Comparison of ENCODE assay signal across 26 mouse cellular contexts in the genomic region with DNA sequence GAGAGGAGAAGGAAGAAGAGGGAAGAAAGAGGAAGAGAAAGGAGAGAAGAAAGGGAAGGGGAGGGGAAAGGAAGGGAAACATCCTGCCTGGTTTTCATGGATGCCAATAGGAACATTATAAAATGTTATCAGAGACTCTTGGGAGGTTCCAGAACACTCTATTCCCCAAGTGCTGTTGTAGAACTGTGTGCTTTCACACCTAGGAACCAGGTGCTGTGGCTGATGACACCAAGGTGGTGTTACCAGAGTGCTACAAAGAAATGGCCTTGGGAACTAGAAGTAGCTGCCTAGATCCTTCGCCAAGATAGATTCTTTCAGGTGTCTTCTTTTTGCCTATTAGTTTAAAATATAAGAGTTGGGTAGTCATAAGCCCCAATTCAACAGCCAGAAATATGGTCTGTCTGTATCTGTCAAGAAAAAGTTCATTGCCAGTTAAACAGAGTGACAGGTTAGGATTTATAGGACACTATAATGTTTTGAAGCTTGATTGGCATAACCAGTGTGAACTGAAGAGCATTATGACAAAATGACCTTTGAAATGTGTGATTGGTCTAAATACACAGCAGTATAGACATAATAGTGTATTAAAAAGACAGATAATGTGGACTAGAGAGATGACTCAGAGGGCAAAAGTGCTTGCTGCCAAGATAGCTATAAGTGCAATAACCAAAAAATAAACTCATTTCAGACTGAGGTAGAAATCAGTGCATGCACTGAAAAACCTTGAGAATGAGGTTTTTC. TPM values are rescaled to one million over a fixed set of nuclear protein-coding genes. Genes with fewer than 3 reads are reported as not detected.
DNase-seq lines count a peak whose midpoint lies in the region; ATAC-seq and TF ChIP-seq lines count a peak whose summit lies in the region.
"Had no signal": no experiment of that assay in that cellular context is flagged by ENCODE, and none has a peak within 500 bp of the region (broad histone marks: within the 10 kb centered on the region; RNA-seq: fewer than 3 reads in every experiment).

No protein-coding gene starts in this region.

- no peak overlapping the region for H3K9ac ChIP-seq in intestine, postnatal 0 days (ENCODE audit: low read depth, low read length)
- H3K9ac ChIP-seq in neural tube, embryonic 15.5 days (replicated peaks): no peak overlapping the region
- H3K9ac ChIP-seq: embryonic facial prominence, embryonic 12.5 days; embryonic facial prominence, embryonic 15.5 days; forebrain, postnatal 0 days; heart, embryonic 13.5 days; hindbrain, embryonic 14.5 days had no signal

- H3K4me3 ChIP-seq in bone marrow macrophage, adult 2 months (ENCODE audit: insufficient read depth, low read length): no peak overlapping the region
- no peak overlapping the region for H3K4me3 ChIP-seq in intestine, postnatal 0 days (ENCODE audit: low read depth, low read length)
- no peak overlapping the region for H3K4me3 ChIP-seq in neural tube, embryonic 15.5 days (replicated peaks)
- H3K4me3 ChIP-seq: embryonic facial prominence, embryonic 12.5 days; embryonic facial prominence, embryonic 15.5 days; heart, adult 2 months; heart, embryonic 10.5 days; heart, embryonic 13.5 days had no signal

- peak overlapping the region; percentile 50; the same call in 1 of the 2 replicates for H3K27ac ChIP-seq in bone marrow macrophage, adult 2 months (ENCODE audit: insufficient read depth, low read depth, low read length)
- H3K27ac ChIP-seq in intestine, postnatal 0 days (ENCODE audit: low read depth, low read length): peak overlapping the region; percentile 69
- 0 out of 2 replicates have a peak overlapping the region, but pooled peaks have one; percentile 23 for H3K27ac ChIP-seq in neural tube, embryonic 15.5 days (replicated peaks)
- H3K27ac ChIP-seq: embryonic facial prominence, embryonic 12.5 days; embryonic facial prominence, embryonic 15.5 days; heart, adult 2 months; heart, embryonic 10.5 days; heart, embryonic 13.5 days; hindbrain, postnatal 0 days had no signal

- WGBS in intestine, postnatal 0 days: 51% methylated on average over 1 of the region's 1 CpGs
- 85% methylated on average over 1 of the region's 1 CpGs for WGBS in neural tube, embryonic 15.5 days

- DNase-seq in NIH3T3 (ENCODE audit: low read depth): peak; percentile 26
- no peak for DNase-seq in urinary bladder, postnatal 4 days (ENCODE audit: low spot score in 2 of 2)
- DNase-seq in kidney, adult 18-20 months: no peak
- no peak for DNase-seq in left cerebral cortex, adult 11 months (ENCODE audit: low spot score)
- no peak for DNase-seq in cerebellum, postnatal 25 days
- DNase-seq: adrenal gland, postnatal 10 days; adrenal gland, postnatal 36 days; cerebellum, adult 18-20 months; cerebellum, adult 9-10 months; cerebellum, postnatal 14 days; forebrain, postnatal 0 days; gastrocnemius, postnatal 36 days; heart, adult 2 months; heart, postnatal 14 days; heart, postnatal 4 days had no signal

- ATAC-seq in intestine, postnatal 0 days: peak; percentile 91
- no peak for ATAC-seq in neural tube, embryonic 15.5 days (ENCODE audit: low FRiP score)
- ATAC-seq: forebrain, embryonic 14.5 days; forebrain, postnatal 0 days; hindbrain, postnatal 0 days; Patski had no signal

- TF ChIP-seq CTCF in bone marrow macrophage, adult 2 months (IDR thresholded peaks at IDR 0.05; ENCODE audit: low read depth, low read length): no peak
- TF ChIP-seq CTCF in intestine, postnatal 0 days (IDR thresholded peaks at IDR 0.05; ENCODE audit: low read depth): no peak

- H3K36me3 ChIP-seq in intestine, postnatal 0 days (ENCODE audit: control insufficient read depth, insufficient read depth): peaks cover 13% of the 10 kb centered on the region; the same call in 1 of the 2 replicates
- peaks cover 27% of the 10 kb centered on the region for H3K36me3 ChIP-seq in neural tube, embryonic 15.5 days

- no peaks in the 10 kb centered on the region for H3K9me3 ChIP-seq in intestine, postnatal 0 days (ENCODE audit: control insufficient read depth)
- H3K9me3 ChIP-seq in neural tube, embryonic 15.5 days (replicated peaks): no peaks in the 10 kb centered on the region
- H3K9me3 ChIP-seq: embryonic facial prominence, embryonic 12.5 days; embryonic facial prominence, embryonic 15.5 days; heart, embryonic 10.5 days; heart, embryonic 13.5 days had no signal

- TF ChIP-seq POLR2A in bone marrow macrophage, adult 2 months (IDR thresholded peaks at IDR 0.05; ENCODE audit: borderline replicate concordance, low read depth, low read length): no peak

- no peaks in the 10 kb centered on the region for H3K27me3 ChIP-seq in intestine, postnatal 0 days (replicated peaks; ENCODE audit: control insufficient read depth, insufficient read depth, low read length)
- no peaks in the 10 kb centered on the region for H3K27me3 ChIP-seq in neural tube, embryonic 15.5 days (replicated peaks)
- H3K27me3 ChIP-seq: embryonic facial prominence, embryonic 12.5 days; embryonic facial prominence, embryonic 15.5 days; heart, embryonic 13.5 days; Patski had no signal

- peaks cover 43% of the 10 kb centered on the region for H3K4me1 ChIP-seq in bone marrow macrophage, adult 2 months (ENCODE audit: control insufficient read depth, insufficient read depth, low read length)
- H3K4me1 ChIP-seq in intestine, postnatal 0 days (replicated peaks; ENCODE audit: control insufficient read depth, insufficient read depth, low read length): no peaks in the 10 kb centered on the region
- H3K4me1 ChIP-seq in neural tube, embryonic 15.5 days: no peaks in the 10 kb centered on the region
- H3K4me1 ChIP-seq: embryonic facial prominence, embryonic 12.5 days; heart, embryonic 10.5 days; heart, embryonic 13.5 days had no signal

- no peak overlapping the region for H3K4me2 ChIP-seq in intestine, postnatal 0 days (replicated peaks; ENCODE audit: low read depth)
- H3K4me2 ChIP-seq in neural tube, embryonic 15.5 days: no peak overlapping the region
- H3K4me2 ChIP-seq: embryonic facial prominence, embryonic 12.5 days; embryonic facial prominence, embryonic 15.5 days; heart, embryonic 13.5 days; hindbrain, embryonic 14.5 days had no signal

RNA-seq across cellular contexts. Expression of a gene that starts 36.8 kb away (rescaled TPM):
- 2.8 and 4.0 TPM in 2 replicates for polyA plus RNA-seq in bone marrow macrophage, adult 2 months (2012; ENCODE audit: insufficient read depth, insufficient read length, missing spikeins)
- 3.1 and 4.1 TPM in 2 replicates for polyA plus RNA-seq in intestine, postnatal 0 days (2015; fragmentation: Nextera tagmentation; extraction: Ambion mirVana)
- polyA plus RNA-seq in neural tube, embryonic 15.5 days (2015; fragmentation: Nextera tagmentation; extraction: Ambion mirVana): 3.6 and 4.6 TPM in 2 replicates

RNA-seq across cellular contexts. Expression of a gene that starts 56.9 kb away (rescaled TPM):
- polyA plus RNA-seq in bone marrow macrophage, adult 2 months (2012; ENCODE audit: insufficient read depth, insufficient read length, missing spikeins): not detected in 2 replicates
- 24.9 and 25.0 TPM in 2 replicates for polyA plus RNA-seq in intestine, postnatal 0 days (2015; fragmentation: Nextera tagmentation; extraction: Ambion mirVana)
- 1.3 and 2.1 TPM in 2 replicates for polyA plus RNA-seq in neural tube, embryonic 15.5 days (2015; fragmentation: Nextera tagmentation; extraction: Ambion mirVana)
